Mouse (Mus musculus): ENCODE data around the gene Nr1h4. TPM values are rescaled to one million over a fixed set of nuclear protein-coding genes. Genes with fewer than 3 reads are reported as not detected.

Gene Nr1h4
- polyA plus RNA-seq, 1 experiment from 2014 or later, result not detected

DNA sequence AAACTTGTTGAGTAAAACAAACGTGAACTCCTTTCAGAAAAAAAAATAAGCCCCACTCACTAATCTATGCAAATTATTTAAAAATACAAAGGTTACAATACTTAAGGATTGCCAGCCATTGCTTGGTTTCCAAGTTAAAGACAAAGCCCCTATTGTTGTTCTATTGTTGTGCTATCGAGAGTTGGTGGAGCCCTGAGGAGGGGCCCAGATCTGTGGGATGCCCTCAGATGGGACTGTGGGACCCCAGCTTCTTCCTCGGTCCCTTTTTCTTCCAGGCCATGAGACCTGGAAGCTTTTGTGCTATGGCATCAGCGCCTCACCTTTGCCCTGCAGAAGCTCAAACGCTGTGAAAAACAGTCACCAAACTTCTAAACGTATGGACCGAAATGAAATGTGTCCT is 51.7 kb downstream of the Nr1h4 start:
- 94% methylated on average over 7 of the region's 7 CpGs for WGBS (ENCODE audit: missing documents)
- H3K27ac ChIP-seq, result no peak overlapping the region
- no peaks in the 10 kb centered on the region for H3K79me2 ChIP-seq (ENCODE audit: inconsistent target)
- H3K4me3 ChIP-seq (ENCODE audit: inconsistent target), result no peak overlapping the region
- no peaks in the 10 kb centered on the region for H3K36me3 ChIP-seq (ENCODE audit: inconsistent target)

DNA sequence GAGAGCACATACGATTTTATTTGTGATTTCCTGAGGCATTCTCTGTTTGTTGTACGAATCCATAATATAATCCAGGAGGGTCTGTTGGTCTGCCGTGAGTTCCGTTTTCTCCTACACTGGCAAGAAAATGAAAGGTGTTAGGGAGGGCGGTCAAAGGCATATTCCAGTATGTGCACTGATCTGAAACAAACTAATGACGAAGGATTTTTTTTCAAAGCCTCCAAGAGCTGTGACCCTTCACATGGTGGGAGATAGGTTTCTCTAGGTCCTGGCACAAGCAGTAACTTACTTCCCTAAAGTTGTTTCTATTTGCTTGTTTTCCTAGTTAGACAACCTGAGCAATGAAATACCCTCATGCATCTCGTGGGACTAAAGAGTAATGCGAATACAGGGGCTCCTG is 54.6 kb downstream of the Nr1h4 start:
- WGBS (ENCODE audit: missing documents), result 95% methylated on average over 8 of the region's 8 CpGs

DNA sequence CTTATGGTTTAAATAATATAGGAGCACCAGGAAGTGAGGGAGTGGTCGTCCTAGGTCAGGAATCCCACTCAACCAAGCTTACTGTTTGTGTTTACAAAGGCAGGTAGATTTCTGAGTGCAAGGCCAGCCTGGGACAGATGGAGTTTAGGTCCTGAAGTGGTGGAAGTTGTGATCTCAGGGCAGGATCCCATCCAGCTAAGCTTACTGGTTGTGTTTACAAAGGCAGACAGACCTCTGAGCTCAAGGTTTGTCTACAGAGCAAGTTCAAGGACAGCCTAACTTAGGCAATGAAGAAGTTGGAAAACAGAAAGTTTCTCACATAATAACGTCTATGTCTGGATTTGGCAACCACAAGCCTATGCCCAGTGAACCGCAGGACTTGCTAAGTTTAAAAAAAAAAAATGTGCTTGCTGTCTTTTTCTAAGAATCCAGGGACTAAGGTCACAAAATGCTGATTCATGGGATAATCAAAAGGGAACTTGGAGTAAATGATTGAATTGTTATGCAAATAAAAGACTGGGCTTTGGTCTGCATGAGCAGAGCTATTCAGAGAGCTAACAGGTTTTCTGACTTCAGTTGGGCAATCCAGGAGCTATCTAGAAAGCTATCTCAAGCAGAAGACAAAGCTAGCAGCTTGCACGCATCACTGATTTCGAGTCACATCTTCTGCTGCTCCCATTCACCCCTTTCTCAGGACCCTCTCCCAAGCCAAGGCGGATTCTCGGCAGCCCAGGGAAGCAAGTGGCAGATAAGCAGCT is 62.6 kb downstream of the Nr1h4 start:
- Histone ChIP-seq H3K4me3 (ENCODE audit: inconsistent target) (no peak overlapping the region), H3K36me3 (ENCODE audit: inconsistent target) (no peaks in the 10 kb centered on the region), H3K27ac (no peak overlapping the region), H3K79me2 (ENCODE audit: inconsistent target) (no peaks in the 10 kb centered on the region)
- 84% methylated on average over 7 of the region's 7 CpGs for WGBS (ENCODE audit: missing documents)

More for the DNA sequence above, 54.6 kb downstream of the Nr1h4 start:
- no peak overlapping the region for H3K27ac ChIP-seq
- H3K79me2 ChIP-seq (ENCODE audit: inconsistent target), result no peaks in the 10 kb centered on the region
- no peaks in the 10 kb centered on the region for H3K36me3 ChIP-seq (ENCODE audit: inconsistent target)
- no peak overlapping the region for H3K4me3 ChIP-seq (ENCODE audit: inconsistent target)

DNA sequence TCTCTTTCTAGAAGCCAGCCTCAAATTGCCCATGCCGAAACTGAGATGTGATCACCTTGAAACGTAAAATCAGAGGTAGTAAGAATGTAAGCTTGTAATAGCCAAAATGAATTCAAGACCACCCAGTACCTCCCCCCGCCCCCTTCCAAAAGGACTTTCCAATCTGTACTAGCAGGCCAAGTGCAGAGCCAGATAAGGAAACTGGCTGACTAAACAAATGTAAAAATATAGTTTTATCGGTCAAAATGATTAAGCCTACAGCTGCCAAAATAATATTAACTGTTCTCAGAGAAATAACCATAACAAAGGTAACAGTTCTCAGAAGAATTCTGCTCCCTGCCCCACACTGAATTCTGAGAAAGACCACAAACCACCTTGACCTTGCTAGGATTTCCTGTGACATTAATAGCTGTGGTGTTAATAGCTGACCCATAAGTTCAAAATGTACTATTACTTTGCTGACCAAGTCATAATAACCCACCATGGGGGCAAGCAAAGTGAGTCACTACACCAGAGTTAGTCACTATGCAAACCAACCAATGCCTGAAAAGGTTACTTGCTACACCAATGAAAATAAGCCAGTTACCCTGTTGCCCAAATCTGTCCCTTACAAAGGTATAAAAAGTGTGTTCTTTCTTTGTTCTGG is 68.5 kb downstream of the Nr1h4 start:
- WGBS (ENCODE audit: missing documents), result 84% methylated on average over 4 of the region's 4 CpGs
- no peak overlapping the region for H3K27ac ChIP-seq
- no peaks in the 10 kb centered on the region for H3K79me2 ChIP-seq (ENCODE audit: inconsistent target)
- no peak overlapping the region for H3K4me3 ChIP-seq (ENCODE audit: inconsistent target)
- no peaks in the 10 kb centered on the region for H3K36me3 ChIP-seq (ENCODE audit: inconsistent target)

DNA sequence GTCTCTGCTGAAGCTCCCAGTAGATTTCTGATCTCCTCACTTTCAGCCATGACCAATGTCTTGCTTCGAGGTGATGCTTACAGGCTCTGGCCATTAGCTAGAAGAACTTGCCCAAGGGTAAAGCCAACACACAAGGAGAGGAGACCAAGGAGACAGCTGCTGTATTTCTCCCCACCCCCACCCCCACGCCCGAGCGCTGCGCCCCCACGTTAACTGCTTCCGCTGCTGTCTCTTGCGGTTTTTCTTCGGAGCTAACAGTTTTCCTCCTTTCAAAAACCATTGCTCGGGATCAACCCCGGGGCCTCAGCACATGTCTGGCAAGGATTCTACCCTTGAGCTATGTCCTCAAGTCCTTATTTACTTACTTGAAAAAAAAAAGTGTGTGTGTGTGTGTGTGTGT is 70.5 kb downstream of the Nr1h4 start:
- Histone ChIP-seq H3K27ac (no peak overlapping the region), H3K4me3 (ENCODE audit: inconsistent target) (no peak overlapping the region), H3K79me2 (ENCODE audit: inconsistent target) (no peaks in the 10 kb centered on the region), H3K36me3 (ENCODE audit: inconsistent target) (no peaks in the 10 kb centered on the region)
- 84% methylated on average over 11 of the region's 11 CpGs for WGBS (ENCODE audit: missing documents)

DNA sequence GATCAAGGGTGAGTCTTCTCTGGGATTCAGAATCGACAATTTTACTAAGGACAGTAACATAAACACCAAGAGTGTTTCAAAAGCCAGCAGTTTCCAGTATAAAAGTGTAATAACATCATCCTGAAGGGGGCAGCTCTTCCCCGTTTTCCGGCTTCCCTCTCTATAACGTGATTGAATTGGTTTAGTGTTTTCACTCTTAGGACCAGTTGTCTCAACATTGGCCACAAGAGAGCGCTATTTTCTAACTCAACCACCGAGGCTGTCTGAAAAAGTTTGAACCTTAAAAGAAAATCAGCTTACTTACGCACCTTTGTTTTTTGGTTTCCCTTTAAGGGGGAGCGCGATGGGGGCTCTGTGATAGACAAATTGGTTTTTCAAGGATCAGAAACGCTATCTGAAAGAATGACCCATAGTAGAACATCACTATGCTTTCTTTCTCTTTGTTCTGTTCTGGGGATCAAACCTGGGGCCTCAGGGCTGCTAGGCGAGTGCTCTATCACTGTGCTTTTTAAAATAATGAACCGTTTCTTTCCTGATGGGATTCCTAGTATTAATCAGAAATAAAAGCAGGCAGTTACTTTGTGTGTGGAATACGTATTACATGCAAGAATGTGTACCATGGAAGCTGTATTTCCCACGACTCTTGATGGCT is 71.4 kb downstream of the Nr1h4 start:
- Histone ChIP-seq H3K4me3 (ENCODE audit: inconsistent target) (no peak overlapping the region), H3K79me2 (ENCODE audit: inconsistent target) (no peaks in the 10 kb centered on the region), H3K27ac (no peak overlapping the region), H3K36me3 (ENCODE audit: inconsistent target) (no peaks in the 10 kb centered on the region)
- 24% methylated on average over 14 of the region's 14 CpGs for WGBS (ENCODE audit: missing documents)

DNA sequence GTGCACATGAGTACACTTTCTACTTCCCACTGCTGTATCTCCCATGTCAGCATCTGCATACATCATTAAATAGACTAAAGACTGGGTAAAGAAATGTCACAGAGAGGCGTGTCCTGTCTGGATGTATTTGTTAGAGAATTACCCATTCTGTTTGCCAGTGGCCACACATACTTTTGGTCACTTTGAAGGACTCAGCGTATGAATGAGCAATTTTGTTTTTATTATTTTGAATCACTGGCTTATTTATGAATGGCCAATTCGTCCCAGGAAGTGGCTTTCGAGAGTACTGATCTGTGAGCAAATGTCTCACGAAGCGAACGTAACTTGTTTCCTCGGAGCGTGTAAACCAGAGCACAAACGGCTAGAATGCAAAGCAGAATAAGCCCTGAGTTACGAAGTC is 72.4 kb downstream of the Nr1h4 start:
- Histone ChIP-seq H3K79me2 (ENCODE audit: inconsistent target) (no peaks in the 10 kb centered on the region), H3K36me3 (ENCODE audit: inconsistent target) (no peaks in the 10 kb centered on the region), H3K4me3 (ENCODE audit: inconsistent target) (no peak overlapping the region), H3K27ac (no peak overlapping the region)
- WGBS (ENCODE audit: missing documents), result 89% methylated on average over 11 of the region's 11 CpGs

DNA sequence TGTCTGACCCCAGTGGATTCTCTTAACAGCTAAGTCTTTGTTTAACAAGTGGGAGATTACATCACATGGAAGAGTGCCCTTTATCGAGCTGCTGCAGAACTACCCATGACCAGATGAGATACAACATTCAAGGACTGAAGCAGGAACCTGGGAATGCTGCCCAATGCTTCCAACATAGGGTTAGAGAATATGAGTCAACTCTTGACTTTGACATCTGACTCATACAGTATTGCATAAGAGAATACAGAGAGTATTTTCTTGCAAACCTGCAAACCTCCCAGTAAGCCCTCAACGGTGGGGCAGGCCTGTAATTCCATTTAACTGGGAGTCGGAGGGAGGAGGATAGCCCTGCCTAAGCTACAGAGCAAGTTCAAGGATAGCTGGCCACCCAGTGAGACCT is 74.6 kb downstream of the Nr1h4 start:
- Histone ChIP-seq H3K27ac (no peak overlapping the region), H3K79me2 (ENCODE audit: inconsistent target) (no peaks in the 10 kb centered on the region), H3K36me3 (ENCODE audit: inconsistent target) (no peaks in the 10 kb centered on the region), H3K4me3 (ENCODE audit: inconsistent target) (no peak overlapping the region)
- 53% methylated on average over 3 of the region's 3 CpGs for WGBS (ENCODE audit: missing documents)

DNA sequence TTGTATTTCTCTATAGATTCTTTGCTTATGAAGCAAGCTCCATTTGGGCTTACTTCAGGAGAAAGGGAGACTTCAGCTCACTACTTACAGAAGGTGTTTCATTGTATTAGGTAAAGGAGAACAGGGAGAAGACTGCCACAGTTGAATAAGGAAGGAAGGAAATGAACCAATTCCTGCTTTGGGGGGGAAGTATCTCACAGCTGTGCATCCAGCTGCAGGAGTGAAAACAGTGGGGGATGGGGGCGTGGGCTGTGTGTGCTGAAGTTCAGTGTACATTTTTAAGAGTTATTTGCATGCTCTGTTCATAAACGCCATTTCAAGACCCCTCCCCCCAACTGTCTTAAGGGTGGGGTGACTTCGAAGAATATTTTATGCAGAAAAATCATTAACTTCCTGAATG is 79.6 kb downstream of the Nr1h4 start:
- Histone ChIP-seq H3K36me3 (ENCODE audit: inconsistent target) (no peaks in the 10 kb centered on the region), H3K4me3 (ENCODE audit: inconsistent target) (no peak overlapping the region), H3K79me2 (ENCODE audit: inconsistent target) (no peaks in the 10 kb centered on the region), H3K27ac (peak overlapping the region; percentile 37; the same call in 1 of the 2 replicates)
- WGBS (ENCODE audit: missing documents), result 19% methylated on average over 3 of the region's 3 CpGs

DNA sequence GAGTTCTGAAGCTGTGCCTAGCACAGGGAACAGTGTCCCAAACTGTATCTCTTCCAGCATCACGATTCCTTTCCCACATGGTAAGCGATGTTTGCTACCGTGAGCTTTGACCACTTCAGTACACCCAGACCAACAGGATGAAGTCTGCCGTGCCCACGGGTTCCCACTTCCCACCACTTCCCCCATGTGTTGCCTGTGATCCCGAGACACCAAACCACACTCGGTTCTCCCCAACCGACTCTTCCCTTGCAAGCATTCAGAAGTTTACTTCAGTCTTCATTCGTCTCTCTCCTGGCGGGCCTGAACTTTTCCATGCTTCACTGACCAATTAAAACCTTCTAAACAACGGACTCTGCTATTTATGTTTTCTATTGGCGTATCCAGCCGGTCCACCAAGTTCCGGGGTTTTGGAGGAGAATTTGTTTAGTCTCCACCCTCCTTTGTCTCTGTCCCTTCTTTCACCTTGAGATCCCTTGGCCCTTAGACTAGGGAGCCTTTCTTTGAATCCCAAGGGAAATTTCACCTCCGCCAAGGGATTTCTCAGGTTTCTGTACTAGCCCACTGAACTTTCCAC is 80.2 kb downstream of the Nr1h4 start:
- WGBS (ENCODE audit: missing documents), result 17% methylated on average over 15 of the region's 15 CpGs
- no peaks in the 10 kb centered on the region for H3K36me3 ChIP-seq (ENCODE audit: inconsistent target)
- H3K4me3 ChIP-seq (ENCODE audit: inconsistent target), result no peak overlapping the region
- H3K79me2 ChIP-seq (ENCODE audit: inconsistent target), result no peaks in the 10 kb centered on the region
- peak overlapping the region; percentile 37 for H3K27ac ChIP-seq

DNA sequence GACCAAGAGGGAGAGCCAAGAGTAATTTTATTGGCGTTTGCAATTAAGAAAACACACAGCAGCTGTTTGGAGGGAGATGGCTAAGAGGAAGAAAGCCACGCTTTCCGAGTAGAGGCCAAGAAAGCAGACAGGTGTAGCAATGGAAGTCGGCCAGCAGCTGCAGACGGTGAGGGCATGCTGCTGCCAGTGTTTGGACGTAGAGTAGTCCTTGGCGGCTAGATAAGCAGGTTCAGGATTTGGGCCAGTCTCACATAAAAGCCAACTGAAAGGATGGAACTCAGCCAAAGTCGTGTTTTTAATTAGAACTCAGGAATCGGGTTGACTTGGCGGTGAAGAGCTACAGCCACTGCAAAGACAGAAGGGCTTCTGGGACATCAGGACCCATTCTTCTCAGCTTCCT is 83.0 kb downstream of the Nr1h4 start:
- no peak overlapping the region for H3K27ac ChIP-seq
- WGBS (ENCODE audit: missing documents), result 70% methylated on average over 10 of the region's 10 CpGs

DNA sequence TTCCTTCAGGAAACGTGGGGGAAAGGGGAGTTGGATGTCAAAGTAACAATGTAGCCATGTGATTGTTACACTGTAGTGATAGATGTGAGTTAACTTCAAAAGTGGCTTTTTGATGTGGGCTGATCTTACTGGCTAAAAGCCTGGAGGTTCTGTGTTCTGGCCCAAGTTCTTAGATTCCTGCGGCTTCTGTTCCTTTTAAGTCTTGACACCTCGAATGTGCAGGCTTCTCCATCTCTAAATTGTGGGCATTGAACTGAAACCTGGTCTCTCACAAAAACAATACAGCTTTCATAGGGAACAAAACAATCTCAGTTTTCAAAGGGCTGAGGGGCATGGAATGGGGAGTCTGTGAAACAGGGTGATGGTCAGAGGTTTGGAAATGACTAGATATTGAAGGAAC is 89.0 kb downstream of the Nr1h4 start:
- peak overlapping the region; percentile 100 for H3K27ac ChIP-seq

More for the DNA sequence above, 83.0 kb downstream of the Nr1h4 start:
- Histone ChIP-seq H3K79me2 (ENCODE audit: inconsistent target) (no peaks in the 10 kb centered on the region), H3K4me3 (ENCODE audit: inconsistent target) (no peak overlapping the region), H3K36me3 (ENCODE audit: inconsistent target) (no peaks in the 10 kb centered on the region)

DNA sequence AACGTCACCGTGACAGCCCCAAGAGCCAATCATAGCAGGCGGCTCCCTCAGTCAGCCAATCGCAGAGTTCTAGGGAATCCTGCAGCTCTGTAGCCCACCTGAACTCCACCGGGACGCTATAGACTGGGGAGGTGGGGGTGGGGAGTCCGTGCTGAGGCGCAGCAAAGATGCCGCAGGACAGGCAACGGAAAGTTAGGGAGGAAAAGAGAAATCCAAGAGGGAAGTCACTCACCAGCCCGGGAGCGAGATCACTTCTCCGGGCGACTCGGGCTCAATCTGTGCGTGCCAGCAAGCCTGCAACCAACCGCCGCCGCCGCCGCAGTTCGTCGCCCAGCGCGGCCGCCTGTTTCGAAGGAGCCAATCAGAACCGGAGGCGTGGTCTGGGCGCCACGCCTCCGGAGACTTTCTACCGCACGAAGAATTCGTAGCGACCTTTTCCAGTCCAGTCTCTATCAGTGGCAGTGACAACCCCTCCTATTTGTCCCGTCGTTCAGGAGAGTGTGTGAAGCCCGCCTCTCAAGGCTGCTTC is 89.7 kb downstream of the Nr1h4 start, which contains the start of gene Gas2l3:
Gene Gas2l3, minus strand, starts transcription at position 345 of the 529 bp plus-strand sequence.
- H3K79me2 ChIP-seq (ENCODE audit: inconsistent target), result peaks cover 40% of the 10 kb centered on the region
- peaks cover 22% of the 10 kb centered on the region; the same call in 1 of the 2 replicates for H3K36me3 ChIP-seq (ENCODE audit: inconsistent target)
- peak within 1 kb of the TSS; percentile 97 for H3K4me3 ChIP-seq (ENCODE audit: inconsistent target)
- peak within 1 kb of the TSS; percentile 100 for H3K27ac ChIP-seq
- under 1% methylated on average over 39 of the region's 39 CpGs for WGBS (ENCODE audit: missing documents)

More for the DNA sequence above, 89.0 kb downstream of the Nr1h4 start:
- Histone ChIP-seq H3K36me3 (ENCODE audit: inconsistent target) (peaks cover 18% of the 10 kb centered on the region; the same call in 1 of the 2 replicates), H3K4me3 (ENCODE audit: inconsistent target) (peak overlapping the region; percentile 97), H3K79me2 (ENCODE audit: inconsistent target) (peaks cover 33% of the 10 kb centered on the region)
- 0% methylated on average over 3 of the region's 3 CpGs for WGBS (ENCODE audit: missing documents)

DNA sequence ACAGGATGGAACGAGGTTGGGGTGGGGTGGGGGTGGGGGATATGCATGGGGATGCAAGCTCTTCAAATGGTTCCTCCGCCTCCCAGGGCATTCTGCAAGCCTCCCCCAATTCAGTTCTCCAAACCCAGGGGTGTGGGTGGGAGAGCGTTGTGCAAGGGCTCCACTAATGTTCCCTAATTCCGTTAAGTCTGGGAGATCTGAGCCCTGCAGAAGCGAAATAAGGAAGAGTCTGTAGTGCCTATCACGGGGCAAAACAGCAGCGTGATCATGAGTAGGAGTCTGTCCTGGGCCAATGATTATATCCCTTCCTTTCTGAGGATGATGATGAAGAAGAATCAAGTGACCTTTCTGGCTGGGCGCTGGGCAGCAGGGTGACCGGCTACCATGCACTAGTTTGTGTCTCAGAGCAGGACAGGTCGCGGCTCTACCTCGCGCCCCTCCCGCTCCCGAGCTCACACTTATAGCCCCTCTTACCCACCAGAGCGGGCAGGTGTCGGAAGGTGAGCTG is 90.2 kb downstream of the Nr1h4 start:
- peaks cover 25% of the 10 kb centered on the region for H3K36me3 ChIP-seq (ENCODE audit: inconsistent target)
- peak overlapping the region; percentile 100 for H3K27ac ChIP-seq
- under 1% methylated on average over 17 of the region's 17 CpGs for WGBS (ENCODE audit: missing documents)
- H3K79me2 ChIP-seq (ENCODE audit: inconsistent target), result peaks cover 46% of the 10 kb centered on the region
- H3K4me3 ChIP-seq (ENCODE audit: inconsistent target), result peak overlapping the region; percentile 97
